Mouse (Mus musculus): ENCODE results near the gene Col4a1. TPM values are rescaled to one million over a fixed set of nuclear protein-coding genes. Genes with fewer than 3 reads are reported as not detected.

Col4a1 gene
- 1,000 to 10,000 TPM in 1 of 2 experiments, 100 to 1,000 TPM in 1; 969 to 1,074 TPM for total RNA-seq (2021)
- long read RNA-seq, experiment 1, full-length matches to known transcripts = 407 of 943 reads
- long read RNA-seq, experiment 1, partial matches to known transcripts = 458 of 943 reads
- long read RNA-seq, experiment 1, other reads (novel, unspliced or antisense) = 78 of 943 reads
- long read RNA-seq, experiment 2, full-length matches to known transcripts = 970 of 1,752 reads
- long read RNA-seq, experiment 2, partial matches to known transcripts = 685 of 1,752 reads
- long read RNA-seq, experiment 2, other reads (novel, unspliced or antisense) = 97 of 1,752 reads

DNA sequence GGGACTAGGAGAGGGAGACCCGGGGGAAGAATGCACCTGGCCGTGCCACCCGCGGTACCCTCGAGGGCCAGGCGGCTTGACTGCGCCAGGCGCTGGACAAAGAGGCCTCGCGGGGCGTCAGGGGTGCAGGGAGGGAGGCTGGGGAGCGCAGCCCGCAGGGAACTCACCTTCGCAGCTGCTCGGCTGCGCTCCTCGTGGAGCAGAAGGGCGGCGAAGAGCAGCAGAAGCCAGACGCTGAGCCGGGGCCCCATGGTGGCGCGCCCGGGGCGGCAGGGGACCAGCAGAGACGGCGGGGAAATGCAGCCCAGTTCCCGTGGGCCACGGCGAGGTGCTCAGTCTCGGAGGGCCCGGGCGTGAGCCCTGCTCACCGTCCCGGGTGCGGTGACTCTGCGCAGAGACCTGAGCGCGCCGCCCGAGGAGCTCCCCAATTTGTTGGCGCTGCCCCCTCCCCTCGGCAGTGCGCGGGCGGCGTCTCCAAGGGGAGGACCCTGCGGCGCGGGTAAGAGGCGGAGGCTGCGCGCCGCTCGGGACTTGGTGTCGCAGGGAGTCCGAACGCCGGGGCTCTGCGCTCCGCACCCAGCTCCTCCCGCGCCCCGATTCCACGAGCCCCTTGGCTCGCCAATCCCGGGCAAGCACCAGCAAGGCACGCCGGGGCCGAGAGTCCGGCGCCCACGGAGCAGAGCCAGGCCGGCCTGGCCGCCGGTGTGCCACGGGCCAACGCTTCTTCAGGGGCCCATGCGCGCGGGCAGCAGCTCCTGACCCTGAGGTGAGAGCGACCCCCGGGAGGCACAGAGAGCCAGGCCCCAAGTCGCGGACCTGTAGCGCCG lies at the start of gene Col4a1, which contains the start of gene Col4a2:
TSS of gene Col4a1 (minus strand) at position 478 of the 827 bp plus-strand sequence.
TSS of gene Col4a2 (plus strand) at position 457 of the 827 bp plus-strand sequence.
- peak; percentile 66 to 80 for DNase-seq (ENCODE audit: low spot score in 2 of 2)

DNA sequence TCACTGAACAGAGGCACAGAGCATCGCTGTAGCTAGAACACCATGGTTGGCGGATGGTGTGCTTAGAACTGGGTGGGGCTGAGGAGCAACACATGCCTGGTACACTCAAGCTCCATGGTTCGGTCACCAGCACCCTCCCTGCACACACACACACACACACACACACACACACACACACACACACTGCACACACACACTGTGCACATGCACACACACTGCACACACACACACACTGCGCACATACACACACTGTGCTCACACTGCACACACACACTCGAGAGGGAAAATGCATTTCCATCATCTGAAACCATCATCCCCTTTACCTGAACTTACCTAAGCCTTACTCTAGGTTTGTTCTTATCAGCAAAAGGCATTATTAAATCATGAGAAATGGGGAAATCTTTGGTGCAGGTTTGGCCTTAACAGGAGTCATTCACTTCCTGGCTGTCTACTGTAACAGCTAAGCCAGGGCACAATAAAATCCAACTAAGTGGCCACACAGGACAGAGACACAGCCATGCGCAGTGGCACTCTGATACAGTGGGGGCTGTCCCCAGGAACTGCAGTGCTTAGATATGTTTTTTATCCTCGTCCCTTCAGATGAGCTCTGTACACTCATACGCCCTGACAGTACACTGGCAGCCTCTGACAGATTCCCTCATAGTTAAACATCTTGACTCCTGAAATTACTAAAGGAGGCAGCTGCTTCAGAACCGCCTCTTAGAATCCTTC lies 49.1 kb upstream of the Col4a1 start:
- no peak for DNase-seq (ENCODE audit: low spot score in 2 of 2)

DNA sequence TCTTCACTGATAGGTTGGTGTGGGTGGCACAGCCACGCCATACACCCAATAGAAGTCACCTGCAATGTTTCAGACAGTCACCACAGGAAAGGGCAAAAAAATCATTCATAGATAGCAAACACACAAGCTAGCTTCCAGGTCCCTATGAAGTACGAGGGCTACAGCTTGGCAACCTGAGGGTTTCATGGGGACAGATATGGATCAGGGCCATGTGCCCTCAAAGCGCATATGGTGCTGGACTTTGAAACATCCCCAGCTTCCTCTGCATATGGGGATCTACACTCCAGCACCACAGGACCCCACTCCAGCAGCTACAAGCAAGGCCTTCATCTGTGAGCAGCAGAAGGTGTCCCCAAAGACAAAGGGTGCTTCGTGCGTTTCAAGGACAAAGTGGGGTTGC lies 47.2 kb upstream of the Col4a1 start:
- DNase-seq (ENCODE audit: low spot score in 2 of 2) = no peak

DNA sequence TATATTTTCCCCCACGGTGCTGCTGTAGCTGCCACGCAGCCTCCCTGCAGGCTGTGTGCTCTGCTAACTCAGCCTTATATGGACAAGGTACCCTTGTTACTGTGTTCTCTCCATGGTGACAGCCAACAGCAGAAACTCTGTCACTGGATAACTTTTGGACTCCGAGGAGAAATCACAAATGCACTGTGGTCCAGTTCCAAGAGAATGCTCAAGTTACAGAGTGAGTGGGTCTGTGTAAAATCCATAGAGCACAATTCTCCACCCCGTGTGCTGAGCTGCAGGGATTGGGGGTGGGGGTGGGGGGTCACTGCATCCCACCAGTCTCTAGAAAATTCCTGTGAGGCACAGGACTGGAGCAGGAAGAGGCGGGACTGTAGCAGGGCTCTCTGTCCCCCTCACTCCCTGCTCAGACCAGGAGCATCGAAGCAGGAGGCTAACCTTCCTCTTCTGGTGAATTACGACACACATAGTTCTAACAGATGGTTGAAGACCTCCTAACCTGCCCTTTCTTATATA lies 45.4 kb upstream of the Col4a1 start:
- no peak for DNase-seq (ENCODE audit: low spot score in 2 of 2)

DNA sequence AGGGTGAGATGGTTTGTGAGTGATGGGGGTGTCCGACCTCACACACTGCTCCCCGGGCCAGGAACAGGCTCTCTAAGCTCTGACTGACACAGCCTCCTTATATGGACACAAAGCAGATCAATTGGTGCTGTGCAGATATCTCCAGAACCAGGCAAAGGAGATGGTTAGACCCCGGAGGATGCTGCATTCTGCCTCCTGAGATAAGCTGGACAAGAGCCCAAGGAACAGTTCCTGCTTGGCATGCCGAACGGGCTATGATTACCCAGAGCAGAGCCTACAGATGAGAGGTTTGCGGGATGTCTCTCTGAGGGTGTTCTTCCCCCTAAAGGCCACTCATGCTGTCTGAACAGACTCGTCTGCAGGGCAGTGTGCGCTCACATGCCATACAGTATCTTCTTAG lies 44.1 kb upstream of the Col4a1 start:
- DNase-seq (ENCODE audit: low spot score in 2 of 2) = no peak

DNA sequence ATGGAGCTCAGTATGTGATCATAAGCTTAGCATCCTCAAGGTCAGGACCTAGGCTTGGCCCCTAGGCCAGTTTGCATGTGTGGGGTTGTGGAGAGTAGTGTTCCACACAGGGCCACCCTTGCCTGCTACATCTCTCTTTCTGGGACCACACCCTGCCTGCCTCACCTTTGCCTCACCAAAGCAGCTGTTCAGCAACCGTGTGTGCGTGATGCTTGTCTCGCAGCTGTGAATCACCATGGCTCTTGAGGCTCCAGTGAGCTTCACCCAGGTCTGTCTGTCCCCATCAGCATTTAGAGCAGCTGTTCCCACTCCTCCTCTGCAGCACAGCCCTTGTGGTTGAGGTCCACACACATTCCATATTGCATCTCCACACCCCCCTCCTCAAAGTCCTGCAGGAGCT lies 43.3 kb upstream of the Col4a1 start:
- DNase-seq (ENCODE audit: low spot score in 2 of 2) = no peak

DNA sequence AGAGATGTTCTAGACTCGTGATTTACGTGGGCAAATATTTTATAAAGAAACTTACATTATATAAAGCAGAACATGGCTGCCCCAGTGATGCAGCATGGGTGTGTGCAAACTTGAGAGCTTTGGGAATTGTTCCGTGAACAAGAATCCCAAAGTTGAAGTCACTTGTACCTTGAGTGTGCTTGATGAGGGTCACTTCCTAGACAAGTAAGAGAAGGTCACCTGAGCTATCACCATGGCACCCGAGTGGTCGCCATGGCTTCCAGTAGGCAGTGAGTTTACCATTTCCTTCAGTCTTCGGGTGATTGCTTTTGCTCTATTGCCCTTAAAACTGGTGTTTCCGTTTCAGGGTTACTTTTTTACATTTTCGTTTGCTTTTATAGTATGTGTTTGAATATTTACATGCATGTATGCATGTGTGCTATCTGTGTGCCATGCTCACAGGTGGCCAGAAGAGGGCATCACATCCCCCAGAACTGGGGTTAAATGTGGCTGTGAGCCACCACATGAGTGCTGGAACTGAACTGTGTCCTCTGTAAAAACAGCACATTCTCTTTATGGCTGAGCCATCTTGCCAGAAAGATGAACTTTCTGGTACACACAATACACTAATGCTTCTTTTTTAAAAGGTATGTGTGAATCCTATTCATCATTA lies 42.3 kb upstream of the Col4a1 start:
- no peak for DNase-seq (ENCODE audit: low spot score in 2 of 2)

DNA sequence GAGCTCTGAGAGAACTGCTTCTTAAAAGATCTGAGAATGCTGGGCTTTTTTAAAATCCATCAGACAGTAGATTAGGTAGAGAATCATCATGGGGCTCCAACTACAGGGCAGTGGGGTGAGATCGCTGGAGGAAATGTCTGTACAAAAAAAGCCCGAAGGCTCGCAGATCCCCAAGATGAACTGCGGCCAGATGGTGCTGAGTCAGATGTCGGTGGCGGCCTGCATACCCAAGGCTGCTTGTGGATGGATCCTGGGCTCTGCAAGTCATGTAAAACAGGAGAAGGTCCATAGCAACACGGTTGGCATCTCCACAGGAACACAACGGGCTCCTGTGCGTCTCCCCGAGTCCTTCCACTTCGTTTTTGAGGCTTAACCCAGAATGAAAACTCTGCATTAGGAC lies 39.9 kb upstream of the Col4a1 start:
- no peak for DNase-seq (ENCODE audit: low spot score in 2 of 2)

DNA sequence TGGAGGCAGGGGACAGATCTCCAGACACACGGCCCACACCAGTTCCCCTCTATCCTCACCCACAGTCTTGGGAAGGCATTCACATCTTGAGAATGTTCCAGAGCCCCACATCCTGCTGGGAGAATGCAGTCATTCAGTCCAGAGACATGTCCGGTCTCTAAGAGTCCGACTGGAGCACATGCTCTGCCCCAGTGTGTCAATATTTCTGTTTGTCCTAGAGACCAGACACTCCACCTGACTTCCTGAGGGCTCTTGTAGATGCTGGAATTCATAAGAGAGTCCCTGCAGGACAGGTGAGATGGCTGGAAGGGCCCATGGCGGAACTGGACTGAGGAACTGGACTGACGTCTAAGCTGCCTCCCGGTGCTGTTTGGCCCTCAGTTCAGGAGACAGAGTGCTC lies 38.7 kb upstream of the Col4a1 start:
- DNase-seq (ENCODE audit: low spot score in 2 of 2) = no peak

DNA sequence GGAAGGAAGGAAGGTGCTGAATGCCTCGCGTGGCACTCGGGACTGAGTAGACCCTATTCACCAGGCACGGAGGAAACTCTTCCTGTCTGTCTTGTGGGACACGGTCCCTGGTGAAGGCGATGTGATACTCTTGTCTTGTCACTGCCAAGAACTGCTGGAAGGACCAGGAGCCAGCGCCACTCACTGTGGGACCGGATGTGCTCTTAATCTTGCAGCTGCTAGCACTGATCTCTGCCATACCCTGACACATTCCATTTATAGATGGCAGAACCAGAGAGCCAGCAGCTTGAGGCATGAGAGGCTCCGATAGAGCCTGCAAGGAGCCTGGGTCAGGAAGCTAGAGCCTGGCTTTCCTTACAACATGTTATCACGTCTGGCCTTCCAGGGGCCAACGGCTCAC lies 36.0 kb upstream of the Col4a1 start:
- peak in 1 of 2 experiments; percentile 52 for DNase-seq (ENCODE audit: low spot score in 2 of 2)

DNA sequence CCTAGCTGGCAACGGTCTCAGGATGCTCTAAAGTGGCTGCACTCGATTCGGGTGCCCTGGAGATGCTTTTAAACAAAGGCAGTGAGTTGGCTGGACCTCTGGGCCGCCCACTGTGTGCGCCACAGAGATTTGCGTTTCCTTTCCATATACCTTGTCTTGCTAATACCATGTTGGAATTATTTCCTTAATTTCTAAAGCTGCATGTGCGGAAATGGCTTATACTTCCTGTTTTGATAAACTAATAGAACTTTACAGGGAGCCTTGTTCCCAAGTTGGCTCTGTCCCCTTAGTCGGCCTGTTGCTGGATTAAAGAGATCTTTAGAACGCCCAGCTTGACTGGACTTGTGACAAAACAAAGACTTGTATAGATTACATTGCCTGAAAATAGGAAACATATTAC lies 35.1 kb upstream of the Col4a1 start:
- DNase-seq (ENCODE audit: low spot score in 2 of 2) = no peak

DNA sequence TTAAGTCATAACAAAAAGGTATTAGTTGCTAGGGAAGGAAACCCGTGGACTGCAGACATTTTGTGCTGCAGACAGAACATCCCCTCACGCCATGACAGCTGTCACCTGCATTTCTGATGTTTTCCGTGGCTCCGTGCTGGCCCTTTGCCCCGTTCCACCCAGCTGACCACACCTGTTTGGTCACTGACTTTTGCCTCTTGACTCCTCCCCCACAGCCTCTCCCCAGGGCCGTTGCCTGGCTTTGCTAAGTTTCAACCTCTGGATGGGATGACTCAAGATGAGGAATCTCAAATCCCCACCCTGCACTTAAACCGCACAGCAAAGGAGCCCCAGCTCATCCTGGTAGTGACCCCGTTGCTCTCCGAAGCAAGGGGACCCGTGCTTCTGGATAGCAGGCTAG lies 33.6 kb upstream of the Col4a1 start:
- no peak for DNase-seq (ENCODE audit: low spot score in 2 of 2)

DNA sequence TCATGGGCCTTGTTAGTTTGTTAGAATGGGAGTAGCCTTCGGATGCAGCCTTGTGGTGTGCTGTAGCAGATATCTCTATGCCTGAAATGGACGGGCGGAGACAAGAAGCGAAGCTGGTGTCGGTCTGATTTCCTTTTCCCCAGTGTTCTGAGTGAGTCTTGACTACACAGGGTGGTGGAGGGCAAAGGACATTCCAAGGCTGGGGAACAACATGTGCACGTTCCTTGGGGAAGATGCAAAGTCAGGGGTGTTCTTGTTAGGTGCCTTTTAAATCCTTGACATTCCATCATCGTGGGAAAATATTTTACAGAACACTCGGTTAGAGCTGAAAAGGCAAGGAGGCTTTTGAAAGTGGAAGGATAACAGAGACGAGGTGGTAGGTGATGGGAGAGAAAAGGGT lies 31.8 kb upstream of the Col4a1 start:
- DNase-seq (ENCODE audit: low spot score in 2 of 2) = no peak

DNA sequence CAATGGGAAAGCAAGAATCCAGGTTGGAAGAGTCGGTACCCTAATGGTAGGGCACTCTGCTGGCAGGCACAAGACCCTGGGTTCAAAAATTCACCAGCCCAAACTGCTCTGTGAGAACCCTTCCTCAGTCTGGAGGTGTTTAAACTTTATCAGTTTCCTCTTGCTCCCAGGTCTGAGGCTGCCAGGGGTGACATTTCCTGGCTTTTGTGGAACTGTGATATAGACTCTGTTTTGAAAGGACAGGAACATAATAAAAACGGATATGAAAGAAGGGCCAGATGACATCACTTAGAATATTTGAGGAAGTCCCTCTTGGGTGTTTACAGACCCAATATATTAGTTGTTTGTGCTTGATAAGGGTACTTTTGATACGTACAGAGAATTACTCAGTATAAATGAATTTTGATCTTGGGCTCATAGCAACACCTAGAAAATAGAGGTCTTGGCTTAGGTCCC lies 28.5 kb upstream of the Col4a1 start:
- DNase-seq (ENCODE audit: low spot score in 2 of 2) = no peak

DNA sequence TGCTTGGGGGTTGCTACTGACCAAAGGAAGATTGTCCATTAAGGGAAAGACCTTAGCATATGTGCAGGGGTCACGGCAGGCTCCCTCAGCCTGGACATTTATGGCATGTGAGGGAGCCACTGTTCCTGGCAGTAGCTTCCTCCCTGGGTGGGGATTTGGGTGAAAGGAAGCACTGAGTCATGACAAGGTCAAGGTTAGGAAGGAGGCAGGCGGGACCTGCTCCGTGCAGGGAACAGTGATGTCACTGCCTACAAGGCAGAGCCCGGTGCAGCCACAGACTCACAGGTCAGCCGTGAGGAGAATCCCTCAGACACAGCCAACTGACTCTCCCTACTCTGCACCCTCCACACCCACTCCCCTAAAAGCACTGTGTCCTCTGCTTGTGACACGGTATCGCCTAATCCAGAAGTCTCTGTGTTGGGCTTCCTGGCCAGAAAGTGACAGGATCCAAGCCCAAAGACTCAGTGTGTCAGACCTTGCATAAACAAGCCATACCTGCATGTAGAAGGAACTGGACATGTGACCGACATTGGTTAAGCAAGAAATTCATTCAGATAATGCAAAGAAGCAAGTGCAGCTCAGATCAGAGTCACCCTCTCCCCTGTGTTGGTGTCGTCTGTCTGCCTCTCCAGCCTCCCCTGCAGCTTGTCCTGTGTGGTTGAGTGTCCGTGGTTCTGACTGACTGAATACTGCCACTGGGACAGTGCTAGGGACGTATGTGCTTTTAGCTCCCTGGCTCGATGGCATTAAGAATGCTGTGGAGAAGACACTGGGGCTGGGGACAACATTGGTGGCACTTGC lies 27.9 kb upstream of the Col4a1 start:
- no peak for DNase-seq (ENCODE audit: low spot score in 2 of 2)

DNA sequence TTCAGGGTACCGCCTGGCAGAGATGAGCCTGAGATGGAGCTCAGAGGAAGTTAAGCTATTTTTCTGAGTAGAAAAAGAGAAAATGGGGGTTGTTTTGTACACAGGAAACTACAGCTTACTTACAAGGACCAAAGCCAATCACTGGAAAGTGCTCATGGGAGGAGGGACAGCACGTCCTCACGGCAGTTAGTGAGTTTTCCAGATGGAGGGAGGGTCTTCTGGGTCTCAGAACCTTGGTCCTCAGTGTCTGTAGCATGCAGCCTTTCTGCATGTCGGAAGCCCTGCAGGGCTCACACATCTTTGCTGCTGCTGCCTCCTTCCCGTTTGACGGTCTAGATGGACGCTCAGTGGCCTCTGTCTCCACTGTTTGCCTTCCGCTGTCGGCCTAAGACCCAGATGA lies 25.9 kb upstream of the Col4a1 start:
- DNase-seq (ENCODE audit: low spot score in 2 of 2) = no peak

DNA sequence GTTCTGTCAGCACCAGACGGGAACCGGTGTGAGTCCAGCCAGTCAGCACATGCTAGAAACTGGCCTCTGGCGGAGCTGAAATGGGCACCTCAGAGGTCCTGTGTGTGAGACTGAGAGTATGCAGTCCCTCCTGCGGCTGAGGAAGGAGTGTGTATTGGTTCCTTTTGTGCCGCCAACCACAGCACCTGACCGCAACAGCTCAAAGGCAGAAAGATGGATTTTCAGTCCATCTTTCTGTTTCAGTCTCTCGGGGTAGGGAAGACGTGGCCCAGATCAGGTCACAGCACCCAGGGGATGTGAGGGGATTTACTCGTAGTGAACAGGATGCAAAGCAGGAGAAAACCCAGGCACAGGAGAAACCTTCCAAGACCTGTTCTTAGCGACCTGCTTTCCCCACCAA lies 25.0 kb upstream of the Col4a1 start:
- DNase-seq (ENCODE audit: low spot score in 2 of 2) = no peak

DNA sequence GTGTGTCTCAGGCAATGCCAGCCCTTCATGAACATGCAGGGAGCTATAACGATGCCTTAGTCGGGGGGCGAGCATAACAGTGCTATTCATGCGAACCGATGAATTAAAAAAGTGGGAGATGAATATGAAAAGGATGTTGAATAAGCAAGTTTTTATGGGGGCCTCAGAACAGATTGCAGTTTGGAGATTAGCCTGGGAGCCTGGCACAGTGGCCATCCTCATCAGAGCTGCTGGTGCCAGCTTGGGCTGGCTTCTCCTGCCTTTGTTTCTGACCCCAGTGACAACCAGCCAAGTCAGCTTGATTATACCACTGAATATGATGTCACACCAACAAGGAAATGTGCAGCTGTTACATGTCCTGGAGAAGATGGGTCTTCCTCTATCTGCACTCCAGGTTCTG lies 23.7 kb upstream of the Col4a1 start:
- no peak for DNase-seq (ENCODE audit: low spot score in 2 of 2)

DNA sequence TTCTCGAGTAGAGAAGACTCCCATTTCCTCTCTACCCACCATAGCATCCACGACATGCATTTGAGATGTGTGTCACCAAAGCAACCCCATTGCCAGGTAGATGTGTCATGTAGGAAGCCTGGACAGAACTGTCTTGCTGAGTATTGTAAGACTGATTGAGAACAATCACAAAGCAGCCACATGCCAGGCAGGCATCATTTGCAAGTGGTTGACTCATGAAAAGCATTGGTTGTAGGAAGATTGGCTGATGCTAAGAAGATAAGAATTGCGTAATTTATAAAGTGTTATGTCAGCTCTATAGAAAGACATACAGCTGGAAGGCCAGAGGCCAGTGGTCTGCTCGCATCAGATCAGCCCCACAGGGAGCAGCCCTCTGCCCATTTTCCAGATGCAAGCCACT lies 22.6 kb upstream of the Col4a1 start:
- DNase-seq (ENCODE audit: low spot score in 2 of 2) = no peak

DNA sequence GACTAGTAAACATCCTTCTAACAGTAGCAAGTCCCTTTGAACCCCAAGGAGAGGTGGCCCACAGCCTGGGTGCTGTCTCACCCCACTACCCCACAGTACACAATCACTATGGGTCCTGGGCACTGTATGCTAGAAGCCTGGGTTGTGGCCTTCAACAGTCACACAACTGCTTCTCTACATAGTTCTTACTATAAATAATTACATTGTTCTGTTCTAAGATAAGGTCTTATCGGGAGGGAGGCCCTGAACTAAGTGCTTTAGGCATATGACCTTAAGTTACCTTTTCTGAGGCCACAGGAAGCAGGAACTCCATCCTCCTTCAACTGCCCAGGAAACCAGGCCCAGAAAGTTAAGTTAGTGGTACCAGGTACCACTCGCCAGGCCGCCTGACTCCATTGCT lies 21.9 kb upstream of the Col4a1 start:
- DNase-seq (ENCODE audit: low spot score in 2 of 2) = no peak
